Mouse (Mus musculus): ENCODE results near the gene Sparcl1. TPM values are rescaled to one million over a fixed set of nuclear protein-coding genes. Genes with fewer than 3 reads are reported as not detected.

Gene Sparcl1
- polyA plus RNA-seq, 1 experiment from 2014 or later = 79.2 TPM

- no peak overlapping the region for H3K4me3 ChIP-seq (ENCODE audit: low read length)
- no peak overlapping the region; the same call in 1 of the 2 replicates for H3K27ac ChIP-seq (ENCODE audit: low read length)
- H3K27me3 ChIP-seq (ENCODE audit: insufficient read depth, low read length) = no peaks in the 10 kb centered on the region
- H3K9me3 ChIP-seq (ENCODE audit: low read length) = no peaks in the 10 kb centered on the region
- no peaks in the 10 kb centered on the region for H3K36me3 ChIP-seq (ENCODE audit: insufficient read depth, low read length)
- ATAC-seq (ENCODE audit: low FRiP score, low TSS enrichment) = peak; percentile 42; the same call in 1 of the 2 replicates
- H3K4me1 ChIP-seq (ENCODE audit: insufficient read depth, low read length) = peaks cover 17% of the 10 kb centered on the region
- 0 out of 2 replicates have a peak overlapping the region, but pooled peaks have one; percentile 26 for H3K9ac ChIP-seq (replicated peaks; ENCODE audit: low read length)
- H3K4me2 ChIP-seq (replicated peaks; ENCODE audit: low read depth, low read length) = no peak overlapping the region
- WGBS = 24% methylated on average over 10 of the region's 10 CpGs
Measured at GRCm38 (mm10) chr5:104101678-104102531, 11.6 kb downstream of the Sparcl1 start.

DNA sequence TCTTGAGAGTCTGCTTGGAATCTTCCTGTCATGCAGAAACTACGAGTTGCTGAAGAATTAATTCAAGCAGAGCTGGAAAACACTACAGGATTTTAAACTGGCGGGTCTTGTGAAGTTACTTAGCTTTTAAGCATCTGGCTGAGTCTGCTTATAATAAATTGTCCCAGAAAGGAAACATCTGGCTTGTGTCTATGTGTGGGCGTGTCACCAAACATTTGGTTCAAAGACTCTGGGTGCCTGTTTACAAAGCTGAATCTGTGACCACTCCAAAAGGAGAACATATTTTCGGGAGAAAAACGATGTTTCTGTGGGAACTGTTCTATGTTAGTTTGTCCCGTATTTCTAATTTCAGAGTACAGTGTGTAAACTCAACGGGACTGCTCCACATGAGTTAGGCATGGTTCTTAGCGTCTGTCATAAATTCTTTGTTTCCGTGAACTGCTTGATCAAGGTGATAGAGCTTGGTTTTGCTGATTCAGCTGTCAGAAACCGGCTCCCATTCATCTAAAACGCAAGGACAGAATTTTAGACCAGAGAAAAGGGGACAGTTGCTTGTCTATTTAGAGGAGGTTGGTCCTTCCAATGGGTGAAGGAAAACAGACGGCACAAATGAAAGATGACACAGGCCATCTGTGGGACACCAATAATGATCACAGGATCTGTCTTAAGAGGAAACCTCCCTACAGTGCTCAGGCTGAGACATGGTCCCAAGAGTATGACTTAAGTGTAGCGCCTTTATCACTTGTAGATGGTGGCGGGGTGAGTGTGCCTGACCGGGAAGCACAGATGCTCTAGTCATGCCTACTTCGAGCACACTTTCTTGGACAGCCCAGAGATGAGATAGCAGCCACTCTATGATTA lies 17.2 kb downstream of the Sparcl1 start:
- WGBS = 33% methylated on average over 16 of the region's 16 CpGs
- peaks cover 17% of the 10 kb centered on the region; the same call in 1 of the 2 replicates for H3K4me1 ChIP-seq (ENCODE audit: insufficient read depth, low read length)
- H3K36me3 ChIP-seq (ENCODE audit: insufficient read depth, low read length) = no peaks in the 10 kb centered on the region
- peak; percentile 84 for ATAC-seq (ENCODE audit: low FRiP score, low TSS enrichment)
- no peak overlapping the region for H3K4me3 ChIP-seq (ENCODE audit: low read length)
- no peak overlapping the region for H3K9ac ChIP-seq (replicated peaks; ENCODE audit: low read length)
- no peaks in the 10 kb centered on the region for H3K9me3 ChIP-seq (ENCODE audit: low read length)
- peak overlapping the region; percentile 28 for H3K4me2 ChIP-seq (replicated peaks; ENCODE audit: low read depth, low read length)
- no peaks in the 10 kb centered on the region for H3K27me3 ChIP-seq (ENCODE audit: insufficient read depth, low read length)
- peak overlapping the region; percentile 78 for H3K27ac ChIP-seq (ENCODE audit: low read length)

- Histone ChIP-seq H3K27me3 (ENCODE audit: insufficient read depth, low read length) (no peaks in the 10 kb centered on the region), H3K9me3 (ENCODE audit: low read length) (no peaks in the 10 kb centered on the region), H3K4me2 (replicated peaks; ENCODE audit: low read depth, low read length) (peak overlapping the region; percentile 28), H3K9ac (replicated peaks; ENCODE audit: low read length) (no peak overlapping the region), H3K27ac (ENCODE audit: low read length) (peak overlapping the region; percentile 78), H3K4me3 (ENCODE audit: low read length) (no peak overlapping the region), H3K36me3 (ENCODE audit: insufficient read depth, low read length) (no peaks in the 10 kb centered on the region), H3K4me1 (ENCODE audit: insufficient read depth, low read length) (peaks cover 17% of the 10 kb centered on the region; the same call in 1 of the 2 replicates)
- ATAC-seq (ENCODE audit: low FRiP score, low TSS enrichment) = no peak
- WGBS = 59% methylated on average over 11 of the region's 11 CpGs
Measured at GRCm38 (mm10) chr5:104095416-104096077, 18.0 kb downstream of the Sparcl1 start.

GRCm38 (mm10) chr5:104089751-104090150 lies 23.8 kb downstream of the Sparcl1 start:
- H3K27ac ChIP-seq (ENCODE audit: low read length) = no peak overlapping the region
- H3K4me3 ChIP-seq (ENCODE audit: low read length) = no peak overlapping the region
- no peaks in the 10 kb centered on the region for H3K4me1 ChIP-seq (ENCODE audit: insufficient read depth, low read length)
- no peaks in the 10 kb centered on the region for H3K9me3 ChIP-seq (ENCODE audit: low read length)
- H3K9ac ChIP-seq (replicated peaks; ENCODE audit: low read length) = no peak overlapping the region
- no peaks in the 10 kb centered on the region for H3K36me3 ChIP-seq (ENCODE audit: insufficient read depth, low read length)
- H3K4me2 ChIP-seq (replicated peaks; ENCODE audit: low read depth, low read length) = no peak overlapping the region
- H3K27me3 ChIP-seq (ENCODE audit: insufficient read depth, low read length) = no peaks in the 10 kb centered on the region
- ATAC-seq (ENCODE audit: low FRiP score, low TSS enrichment) = no peak
- 88% methylated on average over 2 of the region's 2 CpGs for WGBS

- Histone ChIP-seq H3K4me1 (ENCODE audit: insufficient read depth, low read length) (no peaks in the 10 kb centered on the region), H3K9me3 (ENCODE audit: low read length) (no peaks in the 10 kb centered on the region), H3K9ac (replicated peaks; ENCODE audit: low read length) (no peak overlapping the region), H3K4me3 (ENCODE audit: low read length) (no peak overlapping the region), H3K4me2 (replicated peaks; ENCODE audit: low read depth, low read length) (no peak overlapping the region), H3K36me3 (ENCODE audit: insufficient read depth, low read length) (no peaks in the 10 kb centered on the region), H3K27ac (ENCODE audit: low read length) (no peak overlapping the region), H3K27me3 (ENCODE audit: insufficient read depth, low read length) (no peaks in the 10 kb centered on the region)
- WGBS = 90% methylated on average over 9 of the region's 9 CpGs
- ATAC-seq (ENCODE audit: low FRiP score, low TSS enrichment) = no peak
Measured at GRCm38 (mm10) chr5:104085366-104085765, 28.2 kb downstream of the Sparcl1 start.

DNA sequence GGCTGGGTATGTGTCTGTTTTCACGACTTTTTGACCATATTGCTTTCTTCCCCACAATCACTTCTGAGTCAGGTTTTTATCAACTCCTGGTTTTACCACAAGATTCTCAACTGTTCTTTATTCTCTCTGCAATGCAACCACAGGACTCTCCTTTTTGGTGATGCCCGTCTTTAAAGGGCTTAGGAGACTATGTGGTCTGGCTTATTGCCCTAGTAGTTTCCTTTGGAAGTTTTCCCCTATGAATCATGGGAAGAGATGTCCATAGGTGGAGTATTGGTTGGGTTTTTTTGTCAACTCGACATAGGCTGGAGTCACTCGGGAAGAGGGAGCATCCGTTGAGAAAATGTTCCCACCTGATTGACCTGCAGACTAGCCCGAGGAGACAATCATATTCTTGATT lies 32.8 kb downstream of the Sparcl1 start:
- H3K27me3 ChIP-seq (ENCODE audit: insufficient read depth, low read length) = no peaks in the 10 kb centered on the region
- no peak overlapping the region for H3K9ac ChIP-seq (replicated peaks; ENCODE audit: low read length)
- no peaks in the 10 kb centered on the region for H3K36me3 ChIP-seq (ENCODE audit: insufficient read depth, low read length)
- WGBS = 90% methylated on average over 6 of the region's 6 CpGs
- no peak overlapping the region for H3K4me2 ChIP-seq (replicated peaks; ENCODE audit: low read depth, low read length)
- ATAC-seq (ENCODE audit: low FRiP score, low TSS enrichment) = no peak
- no peak overlapping the region for H3K4me3 ChIP-seq (ENCODE audit: low read length)
- no peaks in the 10 kb centered on the region for H3K9me3 ChIP-seq (ENCODE audit: low read length)
- no peak overlapping the region for H3K27ac ChIP-seq (ENCODE audit: low read length)
- H3K4me1 ChIP-seq (ENCODE audit: insufficient read depth, low read length) = no peaks in the 10 kb centered on the region

- Histone ChIP-seq H3K9ac (replicated peaks; ENCODE audit: low read length) (no peak within 1 kb of the TSS), H3K4me2 (replicated peaks; ENCODE audit: low read depth, low read length) (no peak within 1 kb of the TSS), H3K9me3 (ENCODE audit: low read length) (no peaks in the 10 kb centered on the region), H3K27ac (ENCODE audit: low read length) (no peak within 1 kb of the TSS), H3K27me3 (ENCODE audit: insufficient read depth, low read length) (0 out of 2 replicates have a peak, but pooled peaks cover 4% of the 10 kb centered on the region), H3K4me1 (ENCODE audit: insufficient read depth, low read length) (peaks cover 4% of the 10 kb centered on the region), H3K36me3 (ENCODE audit: insufficient read depth, low read length) (no peaks in the 10 kb centered on the region), H3K4me3 (ENCODE audit: low read length) (no peak within 1 kb of the TSS)
- WGBS = 92% methylated on average over 7 of the region's 7 CpGs
- no peak for ATAC-seq (ENCODE audit: low FRiP score, low TSS enrichment)
Measured at GRCm38 (mm10) chr5:104077508-104077907, 36.0 kb downstream of the Sparcl1 start, which contains the start of gene Gm17660. TSS of gene Gm17660 (minus strand) at chr5:104077608.

- no peak overlapping the region for H3K27ac ChIP-seq (ENCODE audit: low read length)
- H3K4me2 ChIP-seq (replicated peaks; ENCODE audit: low read depth, low read length) = no peak overlapping the region
- H3K9me3 ChIP-seq (ENCODE audit: low read length) = no peaks in the 10 kb centered on the region
- no peaks in the 10 kb centered on the region for H3K36me3 ChIP-seq (ENCODE audit: insufficient read depth, low read length)
- H3K4me1 ChIP-seq (ENCODE audit: insufficient read depth, low read length) = peaks cover 7% of the 10 kb centered on the region
- H3K4me3 ChIP-seq (ENCODE audit: low read length) = no peak overlapping the region
- 0 out of 2 replicates have a peak, but pooled peaks cover 4% of the 10 kb centered on the region for H3K27me3 ChIP-seq (ENCODE audit: insufficient read depth, low read length)
- ATAC-seq (ENCODE audit: low FRiP score, low TSS enrichment) = no peak
- 37% methylated on average over 10 of the region's 10 CpGs for WGBS
- no peak overlapping the region for H3K9ac ChIP-seq (replicated peaks; ENCODE audit: low read length)
Measured at GRCm38 (mm10) chr5:104076361-104076760, 37.2 kb downstream of the Sparcl1 start.

GRCm38 (mm10) chr5:104074388-104074787 lies 39.1 kb downstream of the Sparcl1 start:
- Histone ChIP-seq H3K27ac (ENCODE audit: low read length) (no peak overlapping the region), H3K4me2 (replicated peaks; ENCODE audit: low read depth, low read length) (peak overlapping the region; percentile 43), H3K4me3 (ENCODE audit: low read length) (0 out of 2 replicates have a peak overlapping the region, but pooled peaks have one; percentile 8), H3K4me1 (ENCODE audit: insufficient read depth, low read length) (peaks cover 7% of the 10 kb centered on the region), H3K27me3 (ENCODE audit: insufficient read depth, low read length) (0 out of 2 replicates have a peak, but pooled peaks cover 4% of the 10 kb centered on the region), H3K9ac (replicated peaks; ENCODE audit: low read length) (no peak overlapping the region), H3K9me3 (ENCODE audit: low read length) (no peaks in the 10 kb centered on the region), H3K36me3 (ENCODE audit: insufficient read depth, low read length) (no peaks in the 10 kb centered on the region)
- 29% methylated on average over 12 of the region's 12 CpGs for WGBS
- peak; percentile 33; the same call in 1 of the 2 replicates for ATAC-seq (ENCODE audit: low FRiP score, low TSS enrichment)
